Mouse (Mus musculus) embryo, embryonic 9.5 days (tissue): Measurements from ENCODE around the gene Pik3c2b.

ENCODE experiments used
- DNase-seq: peaks from one replicate; pipeline ENCODE4 v3.0.0-alpha.2; 2017; ENCODE audit errors: extremely low spot score

The Pik3c2b gene

DNA sequence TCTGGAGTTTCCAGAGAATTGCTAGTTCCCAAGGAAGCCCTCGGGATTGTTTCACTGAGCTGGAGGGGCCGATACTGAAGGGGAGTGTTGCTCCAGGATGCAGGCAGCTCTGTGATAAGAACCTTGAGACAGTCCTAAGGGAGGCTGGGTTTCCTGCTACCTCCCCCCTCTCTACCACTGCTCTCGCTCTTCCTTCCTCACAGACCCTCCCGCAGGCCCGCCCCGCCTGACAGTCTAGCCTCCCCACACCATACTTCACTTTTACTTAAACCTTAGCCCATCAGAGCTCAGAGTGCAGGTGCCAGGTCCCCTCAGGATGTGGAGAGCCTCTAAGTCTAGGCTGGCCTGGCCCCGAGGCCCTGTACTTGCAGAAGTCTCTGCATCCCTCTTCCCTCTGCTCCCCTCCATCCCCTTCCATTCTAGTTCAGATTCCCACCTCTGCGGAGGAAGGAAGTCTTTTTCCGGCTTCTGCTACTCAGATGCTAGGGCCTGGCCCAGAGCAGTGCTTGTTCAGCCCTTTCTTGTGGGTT, 27.9 kb downstream of the Pik3c2b start:
- DNase-seq: no peak

DNA sequence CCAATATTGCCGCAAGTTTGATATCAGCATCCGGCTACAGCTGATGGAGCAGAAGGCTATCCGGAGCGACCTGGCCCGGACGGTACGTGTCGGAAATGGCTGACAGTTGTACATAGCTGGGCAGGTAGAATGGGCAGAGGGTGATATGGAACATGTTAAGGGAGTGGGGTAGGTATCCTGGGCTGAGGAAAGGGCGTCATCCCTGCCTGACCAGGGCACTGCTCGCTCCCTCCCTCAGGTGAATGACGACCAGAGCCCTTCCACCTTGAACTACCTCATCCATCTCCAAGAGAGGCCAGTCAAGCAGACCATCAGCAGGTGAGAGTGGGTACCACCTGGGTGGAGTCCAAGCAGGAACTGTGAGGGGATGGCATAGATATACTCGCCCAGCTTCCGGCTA, 29.1 kb downstream of the Pik3c2b start:
- no peak for DNase-seq

DNA sequence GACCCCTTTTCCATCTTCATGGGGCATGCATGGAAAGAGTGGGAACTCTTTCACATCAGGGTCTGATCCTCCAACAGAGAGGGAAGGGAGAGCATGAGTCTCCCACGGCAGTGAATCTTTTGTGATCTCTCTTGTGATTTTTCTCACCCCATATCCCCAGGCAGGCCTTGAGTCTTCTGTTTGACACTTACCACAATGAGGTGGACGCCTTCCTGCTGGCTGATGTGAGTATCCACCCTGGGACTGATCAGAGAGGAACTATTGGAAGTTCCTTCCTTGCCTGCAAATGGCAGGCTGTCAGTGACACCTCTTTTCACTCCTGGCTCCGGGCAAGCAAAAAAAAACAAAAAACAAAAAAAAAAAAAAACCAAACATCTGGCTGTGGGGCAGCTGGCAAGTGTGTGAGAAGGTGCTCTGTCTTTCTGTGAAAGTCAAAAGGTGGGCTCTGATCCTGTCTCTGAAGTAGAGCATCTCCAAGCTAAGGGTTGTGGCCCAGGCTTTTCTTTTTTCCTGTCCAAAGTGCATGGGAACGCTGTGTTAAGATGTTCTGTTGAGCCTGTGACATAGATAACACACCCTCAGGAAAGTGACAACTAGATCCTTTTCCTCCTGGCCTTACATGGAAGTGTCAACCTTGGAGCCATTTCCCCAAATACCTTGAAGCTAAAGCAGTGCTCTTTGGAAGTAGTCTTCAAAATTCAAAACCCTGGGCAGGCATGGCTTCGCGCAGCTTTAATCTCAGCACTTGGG, 30.4 kb downstream of the Pik3c2b start:
- DNase-seq: no peak

DNA sequence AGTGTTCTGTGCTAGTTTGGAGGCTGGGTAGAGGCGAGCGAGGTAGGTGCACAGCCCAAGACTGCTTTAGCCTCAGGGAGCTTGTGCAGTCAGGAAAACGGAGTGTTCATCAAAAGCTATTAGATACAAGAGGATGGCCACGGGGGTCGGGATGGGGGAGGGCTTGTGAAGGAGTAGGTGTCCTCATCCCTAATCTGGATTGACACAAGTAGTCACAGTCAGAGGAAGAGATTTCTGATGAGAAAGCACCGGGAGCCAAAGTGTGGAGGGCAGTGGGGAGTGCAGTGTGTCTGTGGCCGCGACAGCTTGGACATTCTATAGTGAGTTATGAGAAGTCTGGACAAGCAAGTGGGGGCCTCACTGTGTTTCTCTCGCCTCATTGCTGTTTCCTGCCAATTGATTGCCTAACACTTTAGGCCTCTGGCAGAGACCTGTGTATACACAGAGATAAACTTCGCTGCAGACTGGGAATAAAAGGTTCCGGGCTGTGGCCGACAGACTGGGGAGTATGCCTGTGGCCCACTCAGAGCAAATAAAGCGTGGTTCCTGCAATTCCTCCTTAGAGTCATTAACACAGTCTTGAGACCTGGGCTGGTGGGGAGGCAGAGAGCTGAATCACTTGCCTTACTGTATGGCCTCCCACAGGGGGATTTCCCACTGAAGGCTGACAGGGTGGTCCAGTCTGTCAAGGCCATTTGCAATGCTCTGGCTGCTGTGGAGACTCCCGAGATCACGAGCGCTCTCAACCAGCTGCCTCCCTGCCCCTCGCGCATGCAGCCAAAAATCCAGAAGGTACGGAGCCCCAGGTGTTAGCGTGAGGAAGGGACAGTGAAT, 31.4 kb downstream of the Pik3c2b start:
- peak; percentile 27 for DNase-seq

DNA sequence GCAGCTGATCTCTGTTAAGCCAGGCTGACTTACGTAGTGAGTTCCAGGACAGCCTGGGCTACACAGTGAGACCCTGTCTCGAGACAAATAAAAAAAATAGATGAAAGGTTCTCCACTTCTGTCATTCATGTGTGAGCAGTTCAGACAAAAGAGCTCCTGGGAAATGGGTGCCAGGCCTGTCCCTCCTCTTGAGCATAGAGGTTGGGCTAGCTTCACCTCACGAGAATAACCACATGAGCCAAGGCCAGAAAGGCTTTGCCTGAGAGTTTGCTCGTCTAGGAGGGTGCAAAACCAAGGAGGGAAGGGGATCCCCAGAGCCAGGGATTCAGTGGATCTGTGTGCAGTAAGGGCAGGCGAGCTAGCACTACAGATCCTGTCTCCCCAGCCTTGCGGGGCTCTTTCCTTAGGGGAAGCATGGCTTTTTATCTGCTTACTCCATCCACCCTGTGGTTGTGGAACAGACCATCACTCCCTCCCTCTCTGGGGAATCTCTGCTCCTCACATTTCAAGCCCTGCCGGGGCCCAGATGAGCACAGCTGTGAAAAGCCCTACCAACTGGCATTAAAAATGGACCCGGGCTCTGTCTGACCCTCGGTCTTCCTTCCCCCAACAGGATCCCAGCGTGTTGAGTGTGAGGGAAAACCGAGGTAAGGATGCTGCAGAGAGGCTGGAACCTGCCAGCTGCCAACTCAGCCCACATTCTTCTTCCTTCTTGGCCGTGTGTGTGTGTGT, 32.3 kb downstream of the Pik3c2b start:
- no peak for DNase-seq

DNA sequence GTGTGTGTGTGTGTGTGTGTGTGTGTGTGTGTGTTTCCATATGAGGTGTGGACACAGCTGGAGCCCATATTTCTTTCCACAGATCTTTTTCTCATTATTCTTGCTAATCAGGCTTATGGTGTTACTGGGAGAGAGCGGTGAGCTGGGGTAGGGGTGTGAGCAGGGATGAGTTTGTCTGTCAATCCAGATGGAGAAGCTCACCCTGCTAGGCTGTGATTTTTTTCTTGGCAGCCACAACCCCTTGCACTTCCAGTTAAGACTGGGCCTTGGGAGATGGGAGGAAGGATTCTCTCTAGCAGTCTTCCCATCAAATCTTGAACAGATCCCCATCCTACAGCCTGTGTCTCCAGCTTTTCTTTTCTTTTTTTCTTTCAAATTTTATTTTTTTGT, 32.9 kb downstream of the Pik3c2b start:
- DNase-seq: no peak

DNA sequence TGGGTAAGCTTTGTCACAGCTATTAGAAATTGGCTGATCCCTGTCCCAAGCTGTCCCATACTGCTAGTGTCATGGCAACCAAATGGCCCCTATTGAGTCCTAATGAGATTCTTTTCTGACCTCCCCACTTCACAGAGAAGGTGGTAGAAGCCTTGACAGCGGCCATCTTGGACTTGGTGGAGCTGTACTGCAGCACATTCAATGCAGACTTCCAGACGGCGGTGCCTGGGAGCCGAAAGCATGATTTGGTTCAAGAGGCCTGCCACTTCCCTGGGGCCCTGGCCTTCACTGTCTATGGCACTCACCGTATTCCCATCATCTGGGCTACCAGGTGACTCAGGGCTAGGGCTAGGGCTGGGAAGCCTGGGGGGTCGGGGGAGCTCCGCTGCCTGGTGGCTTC, 34.0 kb downstream of the Pik3c2b start:
- peak; percentile 45 for DNase-seq

DNA sequence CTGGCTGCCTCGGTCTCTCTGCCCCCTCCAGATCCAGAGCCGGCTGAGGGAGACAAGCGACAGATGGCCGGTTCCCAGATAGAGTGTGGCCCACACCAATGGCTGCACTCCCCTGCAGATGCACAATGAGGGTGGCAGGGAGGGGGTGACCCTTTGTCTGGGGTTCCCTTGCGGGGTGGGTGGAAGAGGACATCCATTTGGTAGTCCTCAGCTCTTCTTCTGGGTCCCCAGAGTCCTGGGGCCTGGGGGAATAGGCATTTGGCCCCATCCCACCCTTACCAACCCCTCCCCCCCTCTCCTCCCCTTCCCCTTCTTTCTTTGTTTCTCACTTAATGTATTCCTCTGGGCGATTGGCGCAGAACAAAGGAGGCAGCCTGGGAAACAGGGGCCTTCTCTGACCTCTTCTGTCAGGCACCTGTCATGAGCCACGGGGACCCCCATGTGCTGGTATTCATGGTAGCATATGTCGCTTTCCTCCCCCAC, 34.7 kb downstream of the Pik3c2b start:
- DNase-seq: peak; percentile 67

DNA sequence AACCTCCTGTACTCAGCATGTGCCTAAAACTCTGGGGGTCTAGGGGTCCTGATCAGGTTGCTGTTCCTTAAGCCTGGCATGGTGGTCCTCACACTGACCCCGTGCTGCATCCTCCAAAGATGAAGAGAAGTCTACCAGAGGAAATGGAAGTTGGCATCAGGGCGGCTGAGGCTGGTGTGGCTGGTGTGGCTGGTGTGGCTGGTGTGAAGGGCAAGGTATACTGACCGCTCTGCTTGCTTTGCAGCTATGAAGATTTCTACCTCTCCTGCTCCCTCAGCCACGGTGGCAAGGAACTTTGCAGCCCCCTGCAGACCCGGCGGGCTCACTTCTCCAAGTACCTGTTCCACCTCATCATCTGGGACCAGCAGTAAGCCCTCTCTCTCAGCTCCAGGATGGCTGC, 35.2 kb downstream of the Pik3c2b start:
- no peak for DNase-seq

DNA sequence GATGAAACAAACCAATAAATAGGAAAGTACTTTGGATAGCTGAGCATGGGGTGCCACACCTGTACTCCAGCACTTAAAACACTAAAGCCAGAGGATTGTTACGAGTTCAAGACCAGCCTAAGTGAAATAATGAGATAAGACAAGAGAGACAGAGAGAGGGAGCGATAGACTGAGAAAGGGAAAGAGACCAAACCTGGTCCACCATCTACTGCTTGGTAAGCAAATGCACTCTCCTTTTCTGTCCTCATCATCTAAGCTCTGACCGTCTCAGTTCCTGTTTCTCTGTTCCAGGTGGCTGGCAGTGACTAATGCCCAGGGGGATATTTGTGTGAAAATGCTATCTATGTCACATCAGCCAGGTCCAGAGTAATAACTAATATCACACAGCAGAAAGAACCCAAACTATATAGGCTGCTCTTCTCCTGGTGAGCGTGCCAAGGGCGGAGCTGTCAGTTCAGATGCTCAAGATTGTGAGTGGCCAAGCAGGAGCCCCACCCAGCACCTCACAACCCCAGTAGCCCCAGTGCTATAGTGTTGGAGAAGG, 37.6 kb downstream of the Pik3c2b start:
- DNase-seq: no peak

DNA sequence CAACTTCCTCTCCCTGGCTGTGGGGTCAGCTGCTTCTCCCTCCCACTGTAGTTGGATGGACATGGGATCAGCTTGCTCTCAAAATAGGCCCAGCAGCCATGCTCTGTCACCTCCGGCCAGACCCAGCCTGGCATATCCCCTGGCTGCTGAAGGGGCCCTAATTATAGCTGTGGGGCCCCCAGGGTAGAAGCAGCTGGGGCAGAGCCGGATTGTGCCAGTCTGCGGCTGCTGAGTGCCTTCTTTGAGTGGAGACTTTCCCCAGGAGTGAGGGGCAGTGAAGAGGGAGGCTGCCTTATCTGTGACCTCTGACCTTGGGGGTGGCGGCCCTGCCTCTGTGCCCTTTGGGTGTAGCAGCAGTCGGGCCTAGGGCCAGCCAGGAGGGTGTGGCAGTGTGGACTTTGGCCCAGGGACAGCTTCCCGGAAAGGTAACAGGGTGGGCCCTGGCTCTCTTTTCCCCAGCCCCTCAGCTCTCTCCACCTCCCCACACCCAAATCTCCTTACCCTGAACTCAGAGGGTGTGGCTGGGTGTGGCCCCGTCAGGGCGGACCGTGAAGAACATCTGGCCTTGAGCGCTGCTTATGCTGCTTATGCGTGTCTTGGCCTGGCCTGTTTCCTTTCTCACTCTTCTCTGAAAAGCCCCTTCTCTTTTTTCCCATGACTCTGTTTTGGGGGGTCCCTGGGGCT, 38.6 kb downstream of the Pik3c2b start:
- no peak for DNase-seq

DNA sequence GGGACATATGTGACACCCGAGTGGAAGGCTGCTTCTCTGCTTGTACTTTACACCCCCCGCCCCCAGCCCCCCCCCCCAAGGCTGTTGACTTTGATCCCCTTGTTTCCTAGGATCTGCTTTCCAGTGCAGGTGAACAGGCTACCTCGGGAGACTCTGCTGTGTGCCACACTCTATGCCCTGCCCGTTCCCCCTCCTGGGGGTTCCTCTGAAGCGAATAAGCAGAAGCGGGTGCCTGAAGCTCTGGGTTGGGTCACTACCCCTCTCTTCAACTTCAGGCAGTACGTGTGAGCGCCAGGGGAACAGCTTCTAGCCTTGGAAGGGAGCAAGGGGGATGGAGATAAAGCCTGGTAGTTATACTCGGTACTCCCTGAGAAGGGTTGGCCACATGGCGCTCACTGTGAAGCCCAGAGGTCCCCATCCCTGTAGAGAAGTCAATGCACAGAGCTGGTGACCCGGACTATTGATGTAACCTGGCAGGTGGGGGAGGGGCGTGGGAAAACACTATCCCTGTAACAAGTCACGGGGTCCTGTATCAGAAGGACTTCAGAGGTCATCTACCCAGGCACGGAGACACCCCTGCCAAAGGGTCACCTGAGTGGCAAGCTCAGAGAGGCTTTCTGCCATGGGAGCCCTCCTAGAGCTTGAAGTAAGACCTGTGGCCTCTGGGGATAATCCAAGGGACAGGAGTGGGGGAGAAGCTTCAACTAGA, 39.4 kb downstream of the Pik3c2b start:
- DNase-seq: no peak

DNA sequence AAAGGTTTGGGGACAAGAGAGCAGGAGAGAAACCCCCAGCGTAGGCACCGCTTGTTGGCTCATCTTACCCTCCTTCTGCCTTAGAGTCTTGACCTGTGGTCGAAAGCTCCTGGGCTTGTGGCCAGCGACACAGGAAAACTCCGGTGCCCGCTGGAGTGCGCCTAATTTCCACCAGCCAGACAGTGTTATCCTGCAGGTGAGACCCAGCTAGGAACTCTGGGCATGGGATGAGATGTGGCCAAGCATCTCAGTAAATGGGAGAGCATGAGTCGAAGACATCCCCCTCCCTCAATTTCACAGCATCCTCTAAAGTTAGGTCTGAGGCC, 39.9 kb downstream of the Pik3c2b start:
- no peak for DNase-seq

DNA sequence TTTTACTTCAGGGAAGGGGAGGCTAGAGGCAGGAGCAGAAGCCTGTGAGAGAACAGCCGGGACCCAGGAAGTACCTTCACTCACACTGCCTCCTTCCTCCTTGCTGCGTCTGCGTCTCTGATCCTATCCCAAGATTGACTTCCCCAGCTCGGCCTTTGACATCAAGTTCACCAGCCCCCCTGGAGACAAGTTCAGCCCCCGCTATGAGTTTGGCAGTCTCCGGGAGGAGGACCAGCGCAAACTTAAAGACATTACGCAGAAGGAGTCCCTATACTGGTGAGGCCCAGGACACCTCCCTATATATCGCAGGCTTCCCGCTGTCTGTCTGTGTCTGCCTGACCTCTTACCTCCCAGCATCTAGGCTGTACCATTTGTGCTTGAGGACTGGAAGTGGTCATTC, 41.3 kb downstream of the Pik3c2b start:
- DNase-seq: no peak

DNA sequence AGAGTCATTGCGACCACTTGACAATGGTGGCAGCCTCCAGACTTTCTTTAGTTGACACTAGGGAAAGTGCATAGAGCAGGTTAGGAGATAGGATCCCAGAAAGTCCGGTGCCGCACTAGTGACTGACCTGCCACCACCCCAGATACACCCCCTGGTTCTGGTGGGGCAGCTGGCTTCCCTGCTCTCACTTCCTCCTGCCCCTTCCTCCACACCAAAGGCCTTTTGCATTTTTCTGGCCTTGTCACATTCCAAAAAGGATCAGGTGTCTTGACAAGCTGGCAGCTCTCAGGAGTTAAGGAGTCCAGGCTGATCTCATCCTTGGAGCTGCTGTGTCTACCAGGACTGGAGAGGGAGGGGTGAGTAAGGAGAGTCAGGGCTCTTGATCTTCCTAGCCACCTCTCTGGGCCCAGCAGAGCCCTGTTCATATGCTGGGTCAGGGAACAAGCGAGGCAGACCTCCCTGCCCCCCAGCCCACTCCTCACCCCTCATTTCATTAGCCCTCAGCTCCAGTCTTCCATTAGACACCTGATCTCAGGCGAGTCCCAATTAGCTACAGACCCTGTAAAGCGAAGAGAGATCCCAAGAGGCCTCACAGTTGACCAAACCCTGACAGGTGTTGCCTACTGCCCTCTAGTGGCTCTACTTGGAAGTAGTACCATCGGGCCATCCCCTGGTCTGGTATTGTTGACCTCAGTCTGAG, 41.9 kb downstream of the Pik3c2b start:
- peak; percentile 80 for DNase-seq

DNA sequence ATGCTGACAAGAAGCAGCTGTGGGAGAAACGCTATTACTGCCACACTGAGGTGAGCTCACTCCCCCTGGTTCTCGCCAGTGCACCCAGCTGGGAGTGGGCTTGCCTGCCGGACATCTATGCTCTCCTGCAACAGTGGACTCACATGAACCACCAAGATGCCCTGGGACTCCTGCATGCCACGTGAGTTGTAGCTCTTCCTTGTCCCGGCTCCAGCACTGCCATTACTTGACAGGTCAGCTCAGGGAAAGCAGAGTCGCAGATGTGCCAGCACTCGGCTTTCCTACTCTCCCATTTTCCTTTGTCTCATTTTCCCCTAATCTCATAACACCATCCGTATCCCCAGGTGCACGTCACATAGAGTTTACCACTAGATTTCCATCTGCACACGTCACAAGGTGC, 42.7 kb downstream of the Pik3c2b start:
- no peak for DNase-seq

DNA sequence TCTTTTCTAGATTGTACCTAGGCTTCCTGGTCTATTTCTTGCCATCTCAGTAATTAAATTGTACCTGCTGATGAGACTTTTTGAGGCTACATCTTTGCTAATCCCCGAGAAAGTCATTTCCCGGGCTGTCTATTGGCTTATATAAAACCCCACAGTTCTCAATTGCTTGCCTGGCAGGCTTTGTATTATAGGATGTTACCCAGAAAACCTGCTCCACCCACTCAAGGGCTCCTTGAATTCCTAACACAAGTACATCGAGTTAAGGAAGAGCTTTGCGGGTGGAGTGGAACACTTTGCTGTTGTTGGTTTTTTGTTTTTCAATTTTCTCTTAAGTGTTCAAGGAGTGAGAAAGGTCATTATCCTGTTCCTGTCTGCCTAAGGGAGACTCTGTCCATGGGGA, 43.9 kb downstream of the Pik3c2b start:
- no peak for DNase-seq

DNA sequence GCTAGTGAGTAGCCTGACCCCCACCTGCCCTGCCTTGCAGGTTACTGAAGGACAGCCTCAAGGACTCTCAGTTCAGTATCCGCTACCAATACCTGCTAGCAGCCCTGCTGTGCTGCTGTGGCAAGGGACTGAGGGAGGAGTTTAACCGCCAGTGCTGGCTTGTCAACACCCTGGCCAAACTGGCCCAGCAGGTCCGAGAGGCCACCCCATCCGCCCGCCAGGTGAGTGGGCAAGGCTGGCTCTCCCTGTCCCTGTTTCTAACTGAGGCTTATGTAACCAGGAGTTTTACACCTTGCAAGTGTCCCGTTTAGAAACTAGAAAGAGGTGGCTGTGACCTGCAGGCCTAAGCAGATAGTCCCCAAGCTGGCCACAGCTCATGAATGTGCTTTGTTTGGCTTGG, 45.2 kb downstream of the Pik3c2b start:
- DNase-seq: no peak

DNA sequence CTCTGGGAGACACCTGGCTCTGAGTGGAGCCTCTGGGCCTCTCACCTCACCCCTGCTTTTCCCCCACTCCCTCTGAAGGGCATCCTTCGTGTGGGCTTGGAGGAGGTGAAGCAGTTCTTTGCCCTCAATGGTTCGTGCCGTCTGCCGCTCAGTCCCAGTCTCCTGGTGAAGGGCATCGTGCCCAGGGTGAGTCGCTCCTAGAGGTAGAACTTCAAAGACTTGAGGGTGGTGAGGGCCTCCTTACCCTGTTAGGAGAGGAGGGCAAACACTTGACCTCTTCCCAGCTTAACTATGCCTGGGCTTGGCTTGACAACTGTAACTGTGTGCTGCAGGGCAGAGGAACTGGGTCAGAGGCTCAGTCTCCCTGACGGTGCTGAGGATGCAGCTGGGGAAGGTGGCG, 46.0 kb downstream of the Pik3c2b start:
- no peak for DNase-seq

DNA sequence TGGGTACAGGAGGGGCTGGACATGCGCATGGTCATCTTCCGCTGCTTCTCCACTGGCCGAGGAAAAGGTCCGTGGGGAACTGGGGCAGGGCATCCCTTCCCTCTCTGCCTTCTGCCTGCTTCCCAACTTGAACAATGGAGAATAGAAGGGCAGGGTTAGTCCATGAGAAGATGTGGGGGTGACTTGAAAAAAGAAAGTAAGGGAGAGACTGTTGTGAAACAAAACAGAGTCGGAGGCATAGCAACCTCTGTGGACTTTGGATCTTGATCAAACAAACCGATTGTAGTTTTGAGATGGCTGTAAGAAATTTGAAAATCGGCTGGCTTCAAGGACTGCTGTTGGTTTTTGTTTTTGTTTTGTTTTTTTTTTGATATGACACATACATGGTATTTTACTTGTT, 48.3 kb downstream of the Pik3c2b start:
- DNase-seq: no peak
